Mouse (Mus musculus) gonadal fat pad, adult 2 months (tissue): ENCODE measurements around the gene Vangl2. TPM values are rescaled to one million over a fixed set of nuclear protein-coding genes. Genes with fewer than 3 reads are reported as not detected.
"Not testable (repeated sequence)": the region's sequence is repeated elsewhere in the genome, so short reads cannot be mapped to it uniquely, and the experiment has no call there.

Source experiments
- DNase-seq: peaks from one replicate; pipeline ENCODE4 v3.0.0-alpha.2; 2012; ENCODE audit warnings: low read depth
- polyA plus RNA-seq: library from polyadenylated mRNA; depleted of rRNA; stranded (reverse); fragments of >200 nt; gene quantifications from 2 replicates; pipeline ENCODE4 v1.2.3, GENCODE M21; 2012

Vangl2 gene
- polyA plus RNA-seq, 1 experiment: 2.6 TPM

- no peak for DNase-seq
Measured at GRCm38 (mm10) chr1:172001665-172002064, 26.6 kb downstream of the Vangl2 start.

GRCm38 (mm10) chr1:172000641-172001040 is 27.6 kb downstream of the Vangl2 start:
- DNase-seq: no peak

GRCm38 (mm10) chr1:171998820-171999597 is 29.2 kb downstream of the Vangl2 start:
- no peak for DNase-seq

GRCm38 (mm10) chr1:171996701-171997100 is 31.5 kb downstream of the Vangl2 start:
- DNase-seq: no peak

- DNase-seq: no peak
Measured at GRCm38 (mm10) chr1:171994918-171995715, 33.1 kb downstream of the Vangl2 start.

- no peak for DNase-seq
Measured at GRCm38 (mm10) chr1:171994501-171994900, 33.7 kb downstream of the Vangl2 start.

GRCm38 (mm10) chr1:171992901-171993530 is 35.2 kb downstream of the Vangl2 start:
- DNase-seq: no peak

- DNase-seq: no peak
Measured at GRCm38 (mm10) chr1:171991883-171992282, 36.4 kb downstream of the Vangl2 start.

- no peak for DNase-seq
Measured at GRCm38 (mm10) chr1:171984121-171984520, 44.1 kb downstream of the Vangl2 start.

- no peak for DNase-seq
Measured at GRCm38 (mm10) chr1:171983372-171984001, 44.8 kb downstream of the Vangl2 start.

- no peak for DNase-seq
Measured at GRCm38 (mm10) chr1:171982740-171983139, 45.5 kb downstream of the Vangl2 start.

- no peak for DNase-seq
Measured at GRCm38 (mm10) chr1:171982170-171982569, 46.1 kb downstream of the Vangl2 start.

- no peak for DNase-seq
Measured at GRCm38 (mm10) chr1:171979969-171980730, 48.1 kb downstream of the Vangl2 start.

- no peak for DNase-seq
Measured at GRCm38 (mm10) chr1:171977891-171978290, 50.4 kb downstream of the Vangl2 start.

GRCm38 (mm10) chr1:171976826-171977539 is 51.3 kb downstream of the Vangl2 start:
- DNase-seq: no peak

GRCm38 (mm10) chr1:171975831-171976230 is 52.4 kb downstream of the Vangl2 start:
- DNase-seq: no peak

GRCm38 (mm10) chr1:171975377-171975776 is 52.9 kb downstream of the Vangl2 start:
- no peak for DNase-seq

- DNase-seq: not testable (repeated sequence)
Measured at GRCm38 (mm10) chr1:171974361-171974760, 53.9 kb downstream of the Vangl2 start.

- DNase-seq: no peak
Measured at GRCm38 (mm10) chr1:171970854-171971586, 57.2 kb downstream of the Vangl2 start.

GRCm38 (mm10) chr1:171969221-171969620 is 59.0 kb downstream of the Vangl2 start:
- DNase-seq: no peak
